19 mouse cellular contexts compared by ENCODE assay signal in the genomic region with DNA sequence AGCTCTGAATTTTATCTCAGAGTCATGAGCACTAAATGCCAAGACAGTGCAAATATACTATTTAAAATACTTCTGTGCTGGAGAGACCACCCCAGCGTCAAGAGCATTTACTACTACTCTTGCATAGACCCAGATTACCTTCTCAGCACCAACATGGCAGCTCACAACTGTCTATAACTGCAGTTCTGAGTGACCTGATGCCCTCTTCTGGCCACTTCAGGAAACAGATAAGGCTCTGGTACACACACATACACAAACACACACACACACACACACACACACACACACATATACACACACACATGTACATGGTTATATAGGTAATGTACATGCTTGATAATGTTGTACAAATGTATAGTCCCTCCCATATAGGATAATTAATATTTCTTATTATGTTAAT.
"Had no signal": no experiment of that assay in that cellular context is flagged by ENCODE, and none has a peak within 500 bp of the region (broad histone marks: within the 10 kb centered on the region; RNA-seq: fewer than 3 reads in every experiment).

No protein-coding gene starts in this region.

- H3K9ac ChIP-seq: limb, embryonic 12.5 days; limb, embryonic 15.5 days; liver, embryonic 14.5 days; liver, postnatal 0 days; lung, embryonic 14.5 days; midbrain, embryonic 13.5 days; stomach, embryonic 15.5 days had no signal

- H3K9me3 ChIP-seq: limb, embryonic 12.5 days; limb, embryonic 15.5 days; midbrain, embryonic 13.5 days; stomach, embryonic 15.5 days had no signal

- ATAC-seq: liver, postnatal 0 days; lung, postnatal 0 days; midbrain, embryonic 13.5 days had no signal

- H3K27ac ChIP-seq: left cerebral cortex, adult 2 months; limb, embryonic 12.5 days; liver, embryonic 14.5 days; macrophage; midbrain, embryonic 13.5 days; stomach, embryonic 15.5 days had no signal

- H3K27me3 ChIP-seq: limb, embryonic 12.5 days; limb, embryonic 15.5 days; midbrain, embryonic 13.5 days; stomach, embryonic 15.5 days had no signal

- H3K36me3 ChIP-seq: limb, embryonic 12.5 days; limb, embryonic 15.5 days; midbrain, embryonic 13.5 days; stomach, embryonic 15.5 days had no signal

- H3K4me2 ChIP-seq: limb, embryonic 12.5 days; limb, embryonic 15.5 days; liver, embryonic 11.5 days; lung, embryonic 14.5 days; midbrain, embryonic 13.5 days; stomach, embryonic 15.5 days had no signal

- H3K4me3 ChIP-seq: limb, embryonic 12.5 days; limb, embryonic 15.5 days; midbrain, embryonic 13.5 days; stomach, embryonic 15.5 days had no signal

- DNase-seq: kidney, adult 18-20 months; kidney, adult 9 months; kidney, postnatal 36 days; layer of hippocampus, postnatal 36 days; left cerebral cortex, postnatal 4 days; liver, postnatal 0 days; lung, embryonic 14.5 days; right cerebral cortex, postnatal 25 days; spleen, adult 18-20 months; thymus, postnatal 25 days had no signal
